Mouse (Mus musculus): ENCODE measurements at regions not wholly inside any gene's neighbourhood (a gene's known extent, or its start where the extent isn't known, plus 50 kb on each side); places are given as distances from the start of the nearest gene placed in this dataset.

GRCm38 (mm10) chr6:35601373-35601772 lies 61.7 kb upstream of the Mtpn start:
- ATAC-seq (ENCODE audit: low FRiP score, low read depth): no peak
- Histone ChIP-seq H3K4me2 (replicated peaks) (no peak overlapping the region), H3K4me3 (no peak overlapping the region), H3K4me1 (no peaks in the 10 kb centered on the region), H3K27me3 (no peaks in the 10 kb centered on the region), H3K9me3 (no peaks in the 10 kb centered on the region), H3K27ac (replicated peaks) (no peak overlapping the region), H3K36me3 (no peaks in the 10 kb centered on the region), H3K9ac (replicated peaks) (no peak overlapping the region)
- 82% methylated on average over 1 of the region's 1 CpGs for whole genome bisulfite sequencing

- ATAC-seq (ENCODE audit: low FRiP score, low read depth): no peak
- Histone ChIP-seq H3K9me3 (no peaks in the 10 kb centered on the region), H3K27ac (replicated peaks) (no peak overlapping the region), H3K4me2 (replicated peaks) (no peak overlapping the region), H3K27me3 (no peaks in the 10 kb centered on the region), H3K36me3 (no peaks in the 10 kb centered on the region), H3K4me1 (no peaks in the 10 kb centered on the region), H3K4me3 (no peak overlapping the region), H3K9ac (replicated peaks) (no peak overlapping the region)
- 73% methylated on average over 1 of the region's 1 CpGs for WGBS
Observed at GRCm38 (mm10) chr6:35599841-35600240, 60.2 kb upstream of the Mtpn start.

- no peak overlapping the region for H3K9ac ChIP-seq (replicated peaks)
- WGBS: 76% methylated on average over 12 of the region's 12 CpGs
- no peaks in the 10 kb centered on the region for H3K4me1 ChIP-seq
- H3K9me3 ChIP-seq: no peaks in the 10 kb centered on the region
- H3K4me2 ChIP-seq (replicated peaks): no peak overlapping the region
- ATAC-seq (ENCODE audit: low FRiP score, low read depth): no peak
- H3K4me3 ChIP-seq: no peak overlapping the region
- no peak overlapping the region for H3K27ac ChIP-seq (replicated peaks)
- no peaks in the 10 kb centered on the region for H3K36me3 ChIP-seq
- no peaks in the 10 kb centered on the region for H3K27me3 ChIP-seq
Observed at GRCm38 (mm10) chr6:35598406-35599185, 58.9 kb upstream of the Mtpn start.

- Histone ChIP-seq H3K9me3 (no peaks in the 10 kb centered on the region), H3K4me2 (replicated peaks) (no peak overlapping the region), H3K9ac (replicated peaks) (no peak overlapping the region), H3K36me3 (no peaks in the 10 kb centered on the region), H3K27me3 (no peaks in the 10 kb centered on the region), H3K4me1 (no peaks in the 10 kb centered on the region), H3K27ac (replicated peaks) (no peak overlapping the region), H3K4me3 (no peak overlapping the region)
- 87% methylated on average over 2 of the region's 2 CpGs for WGBS
- no peak for ATAC-seq (ENCODE audit: low FRiP score, low read depth)
Observed at GRCm38 (mm10) chr6:35595012-35595411, 55.3 kb upstream of the Mtpn start.

- H3K4me1 ChIP-seq: no peaks in the 10 kb centered on the region
- no peak overlapping the region for H3K4me2 ChIP-seq (replicated peaks)
- H3K36me3 ChIP-seq: no peaks in the 10 kb centered on the region
- no peak overlapping the region for H3K9ac ChIP-seq (replicated peaks)
- H3K27ac ChIP-seq (replicated peaks): no peak overlapping the region
- ATAC-seq (ENCODE audit: low FRiP score, low read depth): no peak
- H3K9me3 ChIP-seq: no peaks in the 10 kb centered on the region
- no peaks in the 10 kb centered on the region for H3K27me3 ChIP-seq
- 92% methylated on average over 3 of the region's 3 CpGs for WGBS
- H3K4me3 ChIP-seq: no peak overlapping the region
Observed at GRCm38 (mm10) chr6:35592234-35592633, 52.5 kb upstream of the Mtpn start.

All from midbrain, embryonic 12.5 days (tissue).